Mouse (Mus musculus) telencephalon, adult 2 months (tissue): ENCODE data around the gene Acsl5.

Experiments
- DNase-seq: peaks from one replicate; pipeline ENCODE4 v3.0.0-alpha.2; 2011; ENCODE audit warnings: low read depth, low spot score

Acsl5 gene

DNA sequence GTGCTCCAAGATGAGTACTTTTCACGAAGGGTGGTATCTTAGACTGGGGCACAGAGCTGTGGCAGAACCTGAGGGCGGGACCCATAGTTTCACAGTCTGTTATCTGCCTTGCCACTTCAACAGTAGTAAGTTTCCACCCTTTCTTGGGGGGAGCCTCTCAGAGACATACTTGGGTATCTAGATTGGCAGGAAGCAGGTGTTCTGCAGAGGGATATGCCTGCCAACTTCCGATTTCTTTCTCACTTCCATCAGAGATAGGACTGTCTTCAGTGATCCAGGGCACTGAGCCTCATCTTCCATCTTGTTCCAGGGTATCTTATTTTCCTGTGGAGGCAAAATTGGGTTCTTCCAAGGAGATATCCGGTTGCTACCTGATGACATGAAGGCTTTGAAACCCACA, 32.4 kb downstream of the Acsl5 start:
- no peak for DNase-seq

DNA sequence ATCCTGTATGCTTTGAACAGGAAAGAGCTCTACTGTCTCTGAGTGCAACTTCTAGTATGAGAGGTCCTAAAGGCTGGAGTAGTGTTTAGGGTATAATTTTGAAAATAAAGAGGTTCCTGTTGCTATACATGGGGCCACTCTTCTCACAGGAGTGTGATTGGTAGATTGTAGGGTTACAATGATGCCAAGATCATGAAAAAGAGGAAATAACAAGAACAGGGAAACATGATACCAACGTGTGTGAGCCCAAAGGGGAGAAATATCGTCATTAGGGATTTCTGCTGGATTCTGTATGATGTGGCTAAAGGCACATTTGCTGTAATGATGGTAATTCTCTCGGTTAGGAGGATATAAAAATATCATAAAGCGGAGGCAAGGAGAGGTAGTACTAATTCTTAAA, 34.3 kb downstream of the Acsl5 start:
- no peak for DNase-seq

GRCm38 (mm10) chr19:55288974-55289373, 37.2 kb downstream of the Acsl5 start:
- DNase-seq = no peak

- no peak for DNase-seq
These were observed 39.0 kb downstream of the Acsl5 start for GRCm38 (mm10) chr19:55290621-55291270.

DNA sequence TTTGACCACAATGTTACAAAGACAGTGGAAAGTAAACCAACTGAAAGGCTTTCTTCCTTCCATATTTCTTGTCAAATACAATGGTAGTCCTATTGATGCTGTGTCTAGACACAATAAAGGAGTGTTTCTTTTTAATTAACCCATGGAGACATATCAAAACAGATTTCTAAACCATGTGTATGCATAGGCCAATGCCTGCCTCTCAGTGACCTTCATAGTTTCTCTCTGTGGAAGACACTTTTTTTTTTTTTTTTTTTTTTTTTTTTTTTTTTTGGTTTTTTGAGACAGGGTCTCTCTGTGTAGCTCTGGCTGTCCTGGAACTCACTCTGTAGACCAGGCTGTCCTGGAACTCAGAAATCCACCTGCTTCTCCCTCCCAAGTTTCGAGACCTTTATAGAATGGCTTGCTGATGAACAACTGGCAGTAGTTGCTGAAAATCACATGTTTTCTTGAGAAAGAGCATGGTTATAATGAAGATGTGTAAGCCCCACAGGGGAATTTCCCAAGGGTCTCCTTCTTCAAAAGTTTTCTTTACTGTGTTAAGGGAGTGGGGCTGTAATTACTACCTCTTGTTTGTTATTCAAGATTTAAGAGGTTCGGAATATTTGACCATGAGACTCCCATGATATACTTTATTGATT, 40.6 kb downstream of the Acsl5 start:
- DNase-seq = no peak

GRCm38 (mm10) chr19:55293175-55293574, 41.4 kb downstream of the Acsl5 start:
- no peak for DNase-seq

GRCm38 (mm10) chr19:55295075-55295474, 43.3 kb downstream of the Acsl5 start:
- no peak for DNase-seq

GRCm38 (mm10) chr19:55295556-55295955, 43.8 kb downstream of the Acsl5 start:
- DNase-seq = no peak

DNA sequence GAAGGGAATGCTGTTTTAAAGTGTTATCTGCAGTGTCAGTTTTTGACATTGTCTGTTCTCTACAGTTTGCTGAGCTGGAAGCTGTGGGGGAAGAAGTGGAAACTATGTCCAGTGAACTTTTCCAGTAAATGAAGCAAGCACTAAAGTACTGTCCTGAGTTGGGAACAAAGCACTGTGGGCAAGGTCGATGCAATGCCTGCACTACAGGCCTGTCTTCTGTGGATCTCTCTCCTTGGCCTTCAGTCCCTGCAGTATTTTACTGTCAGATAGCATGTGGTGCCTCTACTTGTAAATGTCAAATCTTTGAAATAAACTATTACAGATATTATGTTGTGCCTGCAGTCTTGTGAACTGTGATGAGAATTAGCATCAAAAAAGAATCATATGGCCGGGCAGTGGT, 44.6 kb downstream of the Acsl5 start:
- DNase-seq = no peak

DNA sequence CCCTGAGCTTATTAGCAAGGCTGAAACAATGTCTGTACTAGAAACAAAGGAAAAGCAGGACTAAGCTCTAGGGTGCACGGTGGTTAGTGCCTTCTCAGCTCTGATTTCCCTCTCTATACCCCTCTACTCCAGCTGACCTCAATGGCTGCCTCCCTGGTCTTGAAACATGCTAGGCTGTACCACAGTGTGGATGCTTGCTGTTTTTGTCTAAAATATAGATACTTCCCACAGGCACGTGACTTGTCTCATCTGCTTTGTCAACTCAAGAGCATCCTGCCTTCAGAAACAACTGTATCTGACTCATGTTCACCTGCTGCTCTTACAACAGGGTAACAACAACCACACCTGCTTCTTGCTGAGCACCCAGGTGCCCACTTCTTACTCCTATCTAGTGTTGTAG, 45.8 kb downstream of the Acsl5 start:
- no peak for DNase-seq

DNA sequence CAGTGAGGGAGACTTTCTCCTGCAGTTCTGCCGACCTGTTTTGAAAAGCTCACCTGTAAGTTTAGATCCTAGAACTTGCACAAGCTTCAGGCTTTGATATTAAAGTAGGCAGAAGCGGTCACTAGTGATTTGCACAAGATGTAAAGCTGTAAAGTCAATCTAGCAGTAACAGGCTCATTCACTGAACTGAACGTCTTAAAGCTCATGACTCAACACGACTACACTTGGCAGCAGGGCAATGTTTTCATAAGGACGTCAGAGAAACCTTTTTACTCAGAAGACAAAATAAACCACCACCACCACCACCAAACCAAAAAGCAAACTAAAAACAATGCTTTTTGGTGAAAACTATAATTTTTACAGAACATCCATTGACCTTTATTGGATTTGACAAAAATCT, 46.2 kb downstream of the Acsl5 start:
- no peak for DNase-seq

- no peak for DNase-seq
These were observed 47.6 kb downstream of the Acsl5 start for GRCm38 (mm10) chr19:55299378-55299777.

- no peak for DNase-seq
These were observed 48.8 kb downstream of the Acsl5 start for GRCm38 (mm10) chr19:55300525-55300924.

- DNase-seq = no peak
These were observed 53.3 kb downstream of the Acsl5 start for GRCm38 (mm10) chr19:55305024-55305423.

DNA sequence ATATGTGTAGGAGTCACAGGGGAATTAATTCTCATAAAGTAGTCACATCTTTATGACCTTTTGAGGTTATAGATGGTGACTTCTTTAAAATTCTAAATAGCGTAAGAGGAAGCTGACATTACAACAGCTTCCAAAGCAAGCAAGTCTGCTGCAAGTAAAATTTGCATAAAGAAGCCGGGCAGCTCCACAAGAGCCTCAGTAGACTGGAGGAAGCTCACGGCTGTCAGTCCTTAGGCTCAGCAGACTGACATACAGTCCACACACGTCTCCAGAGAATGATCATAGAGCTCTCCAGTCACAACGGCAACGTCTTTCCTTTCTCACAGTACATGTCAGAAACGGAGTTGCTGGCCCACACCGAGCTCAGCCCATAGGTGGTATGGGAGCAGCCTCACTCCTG, 60.1 kb downstream of the Acsl5 start:
- no peak for DNase-seq

GRCm38 (mm10) chr19:55313649-55314048, 61.9 kb downstream of the Acsl5 start:
- DNase-seq = no peak

DNA sequence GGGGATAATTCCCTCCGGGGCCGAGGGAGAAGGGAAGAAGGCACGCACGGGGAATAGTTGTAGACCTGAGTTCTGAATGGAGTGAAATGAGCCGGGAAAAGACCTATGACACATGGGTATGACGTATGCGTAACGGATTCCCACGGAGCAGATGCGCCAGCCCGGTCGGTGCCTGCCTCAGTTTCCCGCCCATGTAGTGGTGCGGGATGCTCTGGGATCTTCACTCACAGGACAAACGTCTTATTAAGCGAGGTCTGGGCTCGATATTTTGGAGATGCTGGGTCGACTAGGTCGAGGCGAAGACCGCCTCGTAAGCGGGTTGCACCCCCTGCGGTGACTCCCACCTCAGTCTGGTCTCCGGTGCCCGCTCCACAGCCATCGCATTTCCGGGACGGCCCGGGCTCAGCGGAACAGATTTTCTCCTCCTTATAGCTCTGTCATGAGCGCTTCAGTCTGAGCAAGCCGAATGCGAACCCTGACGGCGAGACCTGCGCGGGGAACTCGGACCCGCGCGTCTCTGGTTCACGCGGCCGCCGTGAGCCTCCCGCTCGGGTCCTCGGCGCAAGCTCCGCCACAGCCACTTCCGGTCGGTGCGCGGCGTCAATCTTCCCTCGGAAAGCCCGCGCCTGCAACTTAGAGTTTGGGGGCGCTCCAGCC, 63.8 kb downstream of the Acsl5 start, which contains the start of gene Zdhhc6:
Zdhhc6 (minus strand) TSS at position 581 of the 657 bp plus-strand sequence.
- DNase-seq = no peak

DNA sequence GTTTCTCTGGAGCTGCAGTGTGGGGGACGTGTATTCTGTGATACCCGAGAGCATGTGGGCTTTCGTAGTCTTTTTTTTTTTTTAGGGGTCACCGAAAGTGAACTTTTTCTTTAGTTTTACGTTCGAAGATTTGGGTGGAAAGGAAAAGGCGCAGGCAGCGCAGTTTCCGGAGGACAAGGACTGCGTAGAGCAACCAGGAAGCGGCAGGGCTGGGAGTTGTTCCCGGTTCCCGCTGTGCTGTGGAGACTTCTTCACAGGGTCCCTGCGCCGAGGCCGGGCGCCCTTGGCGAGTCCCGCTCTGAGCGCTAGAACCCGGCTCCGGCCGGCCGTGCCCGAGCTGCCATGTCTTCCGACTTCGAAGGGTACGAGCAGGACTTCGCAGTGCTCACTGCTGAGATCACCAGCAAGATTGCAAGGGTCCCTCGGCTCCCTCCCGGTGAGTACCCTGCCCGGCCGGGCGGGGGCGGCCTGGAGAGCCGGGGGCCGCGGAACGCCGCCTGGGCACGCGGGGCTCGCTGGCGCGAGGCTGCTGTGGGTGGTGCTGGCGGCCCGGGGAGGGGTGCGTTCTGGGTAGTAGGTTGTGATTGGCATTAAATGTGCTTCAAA, 64.5 kb downstream of the Acsl5 start, which contains the start of gene Vti1a:
Vti1a (plus strand) TSS at position 187 of the 606 bp plus-strand sequence.
- peak; percentile 95 for DNase-seq

DNA sequence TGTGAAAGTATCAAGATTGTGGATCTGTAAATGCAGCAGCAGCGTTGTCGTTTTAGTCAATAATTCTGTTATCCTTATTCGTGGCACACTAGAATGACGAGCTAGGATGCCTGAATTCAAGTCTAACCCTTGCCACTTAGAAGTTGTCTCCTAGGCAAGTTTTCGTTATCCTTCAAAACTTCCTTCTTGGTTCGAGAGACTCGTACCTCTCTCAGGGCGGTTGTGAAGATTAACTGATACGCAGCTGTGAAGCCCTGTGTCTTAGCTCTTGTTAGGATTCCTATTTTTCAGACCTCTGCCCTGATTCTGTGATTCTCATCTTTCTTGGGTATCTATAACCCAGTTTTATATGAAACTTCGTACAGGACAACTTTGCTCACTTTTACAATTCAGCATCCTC, 65.2 kb downstream of the Acsl5 start:
- DNase-seq = no peak

DNA sequence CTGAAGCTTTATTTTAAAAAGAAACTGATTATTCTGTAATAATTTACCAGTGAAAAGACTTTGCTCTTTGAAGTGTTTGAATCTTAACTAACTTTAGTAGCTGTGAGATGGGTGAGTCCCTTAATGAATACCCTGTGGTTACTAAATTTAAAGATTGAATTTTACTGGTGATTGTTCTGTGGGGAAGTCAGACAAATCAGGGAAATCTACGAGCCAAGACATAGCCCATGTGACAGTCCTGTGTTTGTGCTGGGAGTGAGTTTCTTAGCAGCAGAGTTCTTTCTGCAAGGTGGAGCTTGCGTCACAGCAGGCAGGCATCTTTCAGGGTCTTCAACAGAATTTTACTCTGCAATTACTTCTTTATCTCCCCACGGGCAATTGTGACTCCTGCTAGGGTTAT, 67.3 kb downstream of the Acsl5 start:
- no peak for DNase-seq

DNA sequence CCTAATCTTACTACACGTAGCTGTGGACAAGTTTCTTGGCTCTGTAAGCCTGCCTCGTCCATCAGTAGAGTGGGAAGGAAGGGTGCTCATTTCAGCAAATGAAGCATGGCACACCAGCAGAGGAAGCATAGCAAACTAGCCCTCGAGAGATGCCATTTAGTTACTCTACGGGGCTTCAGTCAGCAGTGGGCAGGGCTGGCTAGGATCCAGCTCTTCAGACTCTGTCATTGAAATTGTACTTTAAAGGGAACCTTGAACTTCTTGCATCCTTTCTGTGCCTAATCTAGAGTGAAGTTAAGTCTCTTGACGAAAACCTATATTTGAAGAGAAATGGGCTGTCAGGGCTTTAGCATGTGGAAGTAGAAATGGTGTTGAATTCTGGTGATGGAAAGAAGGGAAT, 67.8 kb downstream of the Acsl5 start:
- DNase-seq = no peak

DNA sequence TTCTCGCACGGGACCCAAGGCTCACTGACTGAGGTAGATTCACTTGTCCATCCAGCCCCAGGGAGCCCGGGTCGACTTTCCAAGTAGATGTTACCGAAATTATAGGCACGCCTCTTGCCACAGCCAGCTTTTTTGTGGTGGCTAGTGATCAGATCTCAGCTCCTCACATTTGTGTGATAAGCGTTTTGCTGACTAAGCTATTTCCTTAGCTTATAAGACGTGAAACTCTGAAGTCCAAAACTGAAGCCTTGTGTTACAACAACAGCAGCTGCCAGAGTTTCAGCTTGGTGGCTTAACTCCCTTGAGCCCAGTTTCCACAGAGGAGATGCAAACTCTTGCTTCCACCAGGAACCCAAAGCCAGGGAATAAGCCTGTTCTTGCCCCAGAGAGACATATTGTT, 70.9 kb downstream of the Acsl5 start:
- DNase-seq = no peak

GRCm38 (mm10) chr19:55327510-55327909, 75.8 kb downstream of the Acsl5 start:
- no peak for DNase-seq
